Mouse (Mus musculus): ENCODE measurements at regions not wholly inside any gene's neighbourhood (a gene's known extent, or its start where the extent isn't known, plus 50 kb on each side); places are given as distances from the start of the nearest gene placed in this dataset.

DNA sequence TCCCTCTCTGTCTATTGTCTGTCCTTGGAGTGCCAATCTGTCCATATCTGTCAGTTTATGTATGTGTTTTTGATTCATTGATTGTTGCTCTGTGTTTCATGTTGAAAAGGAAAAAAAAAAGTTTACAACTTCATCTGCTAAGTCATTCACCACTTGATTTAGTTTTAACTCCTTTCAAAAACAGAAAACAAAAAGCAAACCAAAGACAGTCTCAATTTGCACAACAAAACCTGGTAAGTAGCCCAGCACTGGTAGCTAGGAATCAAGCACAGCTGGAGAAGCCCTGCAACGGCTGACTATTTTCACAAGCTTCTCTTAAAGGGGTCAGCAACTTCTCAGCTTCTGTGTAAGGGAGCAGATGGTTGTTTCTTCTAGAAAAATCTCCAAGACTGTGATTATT is 72.9 kb upstream of the Adgrf1 start:
- H3K27ac ChIP-seq (ENCODE audit: control insufficient read depth, insufficient read depth, low read depth, low read length, poor library complexity), result no peak overlapping the region
- WGBS, result 68% methylated on average over 1 of the region's 1 CpGs
- H3K4me1 ChIP-seq (ENCODE audit: control insufficient read depth, insufficient read depth, low read length), result no peaks in the 10 kb centered on the region
- TF ChIP-seq CTCF (IDR thresholded peaks at IDR 0.05; ENCODE audit: control insufficient read depth, insufficient read depth, low read length) (no peak), POLR2A (IDR thresholded peaks at IDR 0.05; ENCODE audit: borderline replicate concordance, control insufficient read depth, low read depth, low read length) (no peak)
- no peak overlapping the region for H3K4me3 ChIP-seq (replicated peaks; ENCODE audit: control insufficient read depth, low read depth, low read length)

DNA sequence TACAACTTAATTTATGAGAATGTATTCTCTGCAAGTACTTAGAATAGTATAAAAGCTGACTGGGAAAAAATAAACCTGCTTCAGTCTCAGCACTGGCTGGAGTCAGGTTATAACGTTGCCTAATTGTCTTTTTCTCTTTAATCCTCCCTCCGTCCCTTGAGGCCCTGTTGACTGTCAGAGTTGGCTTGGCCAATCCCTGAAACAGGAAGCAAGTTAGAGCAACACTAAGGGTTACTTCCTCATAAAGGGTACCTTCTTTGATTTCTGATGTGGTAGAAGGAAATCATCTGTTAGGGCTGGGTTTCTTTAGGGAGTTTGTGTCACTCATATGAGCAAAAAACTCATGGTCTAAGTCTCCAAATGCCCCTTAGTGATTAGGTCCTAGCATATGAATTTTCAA is 69.3 kb upstream of the Adgrf1 start:
- 15% methylated on average over 2 of the region's 2 CpGs for WGBS
- Histone ChIP-seq H3K4me1 (ENCODE audit: control insufficient read depth, insufficient read depth, low read length) (no peaks in the 10 kb centered on the region), H3K27ac (ENCODE audit: control insufficient read depth, insufficient read depth, low read depth, low read length, poor library complexity) (no peak overlapping the region), H3K4me3 (replicated peaks; ENCODE audit: control insufficient read depth, low read depth, low read length) (no peak overlapping the region)
- TF ChIP-seq CTCF (IDR thresholded peaks at IDR 0.05; ENCODE audit: control insufficient read depth, insufficient read depth, low read length) (no peak), POLR2A (IDR thresholded peaks at IDR 0.05; ENCODE audit: borderline replicate concordance, control insufficient read depth, low read depth, low read length) (no peak)

DNA sequence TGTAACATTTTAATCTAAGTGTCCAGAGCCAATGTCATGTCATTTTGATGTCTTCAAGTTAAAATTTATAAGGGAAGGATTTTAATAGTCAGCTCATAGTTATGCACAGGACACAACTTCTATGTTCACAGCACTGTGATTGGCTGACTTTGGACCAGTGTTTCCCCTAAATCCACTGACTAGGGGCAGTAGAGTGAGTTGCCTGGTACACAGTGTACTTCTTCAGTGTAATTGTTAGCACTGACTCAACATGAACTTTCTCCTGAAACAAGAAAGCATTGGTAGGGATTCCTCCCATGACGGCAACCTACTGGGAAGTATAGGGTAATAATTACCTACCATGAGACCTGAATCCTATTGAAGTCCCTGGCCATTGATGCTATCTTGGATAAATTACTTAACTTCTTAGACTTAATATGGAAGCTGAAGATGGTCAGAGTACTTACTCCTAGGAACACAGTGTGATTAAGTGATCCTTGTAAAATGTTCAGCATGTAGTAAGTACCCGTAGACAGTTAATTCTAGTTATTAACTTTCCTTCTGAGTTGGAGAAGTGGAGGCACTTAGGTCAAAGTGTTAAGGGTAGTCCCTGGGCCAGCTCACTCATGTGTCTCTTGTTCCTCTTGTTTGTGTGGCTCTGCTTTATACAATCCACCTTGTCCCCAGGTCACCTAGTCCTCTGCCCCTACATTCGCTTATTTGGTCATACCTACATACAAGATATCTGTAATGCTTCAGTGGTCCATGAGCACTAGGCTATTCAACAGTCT is 63.2 kb upstream of the Adgrf1 start:
- no peaks in the 10 kb centered on the region for H3K4me1 ChIP-seq (ENCODE audit: control insufficient read depth, insufficient read depth, low read length)
- no peak overlapping the region for H3K27ac ChIP-seq (ENCODE audit: control insufficient read depth, insufficient read depth, low read depth, low read length, poor library complexity)
- 87% methylated on average over 3 of the region's 3 CpGs for WGBS
- TF ChIP-seq CTCF (IDR thresholded peaks at IDR 0.05; ENCODE audit: control insufficient read depth, insufficient read depth, low read length) (no peak), POLR2A (IDR thresholded peaks at IDR 0.05; ENCODE audit: borderline replicate concordance, control insufficient read depth, low read depth, low read length) (no peak)
- no peak overlapping the region for H3K4me3 ChIP-seq (replicated peaks; ENCODE audit: control insufficient read depth, low read depth, low read length)

DNA sequence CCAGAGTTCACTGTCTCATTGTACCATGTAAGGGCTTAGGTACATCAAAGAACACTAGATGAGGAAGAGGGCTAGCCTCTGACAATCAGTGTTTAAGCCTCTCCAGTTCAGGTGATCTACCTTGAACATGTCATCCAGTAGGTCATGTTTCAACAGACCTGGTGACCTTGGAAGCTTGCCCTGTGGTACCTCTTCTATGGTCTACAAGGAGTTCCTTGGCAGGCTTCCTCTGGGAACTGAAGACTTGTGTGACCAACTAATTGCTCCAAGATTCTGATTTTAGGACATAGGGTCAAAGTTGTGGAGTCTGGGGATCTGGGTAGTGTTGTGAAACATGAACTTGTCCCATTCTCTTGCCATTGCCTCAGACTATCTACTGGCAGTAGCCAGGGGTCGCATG is 60.4 kb upstream of the Adgrf1 start:
- TF ChIP-seq CTCF (IDR thresholded peaks at IDR 0.05; ENCODE audit: control insufficient read depth, insufficient read depth, low read length), result no peak
- TF ChIP-seq POLR2A (IDR thresholded peaks at IDR 0.05; ENCODE audit: borderline replicate concordance, control insufficient read depth, low read depth, low read length), result no peak
- Histone ChIP-seq H3K27ac (ENCODE audit: control insufficient read depth, insufficient read depth, low read depth, low read length, poor library complexity) (no peak overlapping the region), H3K4me1 (ENCODE audit: control insufficient read depth, insufficient read depth, low read length) (peaks cover 1% of the 10 kb centered on the region), H3K4me3 (replicated peaks; ENCODE audit: control insufficient read depth, low read depth, low read length) (no peak overlapping the region)
- 70% methylated on average over 1 of the region's 1 CpGs for WGBS

DNA sequence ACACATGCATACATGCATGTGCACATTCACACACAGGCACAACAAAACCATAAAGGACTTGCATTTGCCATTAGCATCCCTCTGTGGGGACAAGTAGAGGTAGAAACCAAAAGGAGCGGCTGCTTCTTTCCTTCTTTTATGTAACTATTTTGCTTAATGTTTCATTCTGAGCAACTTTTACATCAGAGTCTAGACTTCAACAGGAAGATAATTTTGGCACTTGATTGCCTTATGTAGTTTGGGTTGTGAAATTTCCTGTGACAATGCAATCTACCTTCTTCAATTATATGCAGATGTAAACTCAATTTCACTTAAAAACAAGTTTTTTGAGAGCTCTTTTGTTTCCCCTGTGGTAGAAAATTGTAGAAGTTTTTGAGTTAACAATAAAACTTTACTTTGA is 56.1 kb upstream of the Adgrf1 start:
- TF ChIP-seq CTCF (IDR thresholded peaks at IDR 0.05; ENCODE audit: control insufficient read depth, insufficient read depth, low read length) (no peak), POLR2A (IDR thresholded peaks at IDR 0.05; ENCODE audit: borderline replicate concordance, control insufficient read depth, low read depth, low read length) (no peak)
- 40% methylated on average over 1 of the region's 1 CpGs for WGBS
- Histone ChIP-seq H3K27ac (ENCODE audit: control insufficient read depth, insufficient read depth, low read depth, low read length, poor library complexity) (peak overlapping the region; percentile 42; the same call in 1 of the 2 replicates), H3K4me3 (replicated peaks; ENCODE audit: control insufficient read depth, low read depth, low read length) (no peak overlapping the region), H3K4me1 (ENCODE audit: control insufficient read depth, insufficient read depth, low read length) (peaks cover 1% of the 10 kb centered on the region)

DNA sequence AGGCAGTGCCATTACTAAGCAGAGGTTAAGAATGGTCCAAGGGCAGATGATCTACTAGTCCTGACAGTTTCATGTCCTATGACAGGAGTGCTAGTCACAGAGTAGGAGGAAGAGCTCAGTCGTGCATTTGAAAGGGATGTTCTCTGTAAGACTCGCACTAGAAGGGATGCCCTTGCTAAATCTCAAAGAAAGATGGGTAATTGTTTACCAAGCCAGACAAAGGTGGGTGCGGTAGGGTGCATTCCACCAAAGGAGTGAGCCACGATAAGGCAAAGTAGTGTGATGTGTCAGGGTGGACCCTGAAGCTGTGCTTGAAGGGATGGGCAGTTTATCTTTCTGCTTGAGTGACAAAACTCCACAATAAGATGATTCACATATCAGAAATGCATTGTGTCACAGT is 50.5 kb upstream of the Adgrf1 start:
- H3K4me1 ChIP-seq (ENCODE audit: control insufficient read depth, insufficient read depth, low read length), result no peaks in the 10 kb centered on the region; the same call in 1 of the 2 replicates
- TF ChIP-seq POLR2A (IDR thresholded peaks at IDR 0.05; ENCODE audit: borderline replicate concordance, control insufficient read depth, low read depth, low read length) (no peak), CTCF (IDR thresholded peaks at IDR 0.05; ENCODE audit: control insufficient read depth, insufficient read depth, low read length) (no peak)
- H3K4me3 ChIP-seq (replicated peaks; ENCODE audit: control insufficient read depth, low read depth, low read length), result no peak overlapping the region
- 73% methylated on average over 4 of the region's 4 CpGs for WGBS
- no peak overlapping the region for H3K27ac ChIP-seq (ENCODE audit: control insufficient read depth, insufficient read depth, low read depth, low read length, poor library complexity)

Measured in bone marrow, adult 2 months (tissue).